Mouse (Mus musculus) olfactory bulb, adult 2 months (tissue): ENCODE results near the gene Hat1. TPM values are rescaled to one million over a fixed set of nuclear protein-coding genes. Genes with fewer than 3 reads are reported as not detected.

ENCODE experiments used
- H3K27ac ChIP-seq: fragments of 200-500 bp; 2 replicates; pipeline ENCODE4 v1.5.1; 2012; ENCODE audit warnings: low read depth, low read length; ENCODE audit not compliant: insufficient read depth
- H3K4me1 ChIP-seq: fragments of 200-500 bp; 2 replicates; pipeline ENCODE4 v1.6.1; 2012; ENCODE audit warnings: low read length; ENCODE audit not compliant: control insufficient read depth, insufficient read depth
- H3K4me3 ChIP-seq: fragments of 200-500 bp; 2 replicates; pipeline ENCODE4 v1.5.1; 2012; ENCODE audit warnings: mild to moderate bottlenecking, low read depth, low read length, moderate library complexity; ENCODE audit not compliant: insufficient read depth
- CTCF ChIP-seq: fragments of 200-500 bp; IDR thresholded peaks from 2 replicates; pipeline ENCODE4 v1.5.1; 2012; ENCODE audit warnings: low read depth, mild to moderate bottlenecking, low read length, moderate library complexity; ENCODE audit not compliant: insufficient read depth
- POLR2A ChIP-seq: fragments of 200-500 bp; IDR thresholded peaks from 2 replicates; pipeline ENCODE4 v1.6.1; 2012; ENCODE audit warnings: mild to moderate bottlenecking, low read depth, low read length, moderate library complexity; ENCODE audit not compliant: insufficient read depth
- WGBS: fragments of 180-500 bp; shearing (Covaris S2); methylation state at CpG from one replicate; pipeline ENCODE4 v1.1.7; 2018; 5-methylcytosine and 5-hydroxymethylcytosine counted together
- polyA plus RNA-seq: library from polyadenylated mRNA; stranded (reverse); fragments of >200 nt; gene quantifications from 2 replicates; pipeline ENCODE4 v1.2.4, GENCODE M21; 2012; ENCODE audit warnings: low replicate concordance; ENCODE audit not compliant: missing spikeins, insufficient read depth, insufficient read length

Gene Hat1
- polyA plus RNA-seq, 1 experiment: not detected

- TF ChIP-seq CTCF: no peak
- TF ChIP-seq POLR2A: no peak
- H3K4me1 ChIP-seq: peaks cover 2% of the 10 kb centered on the region; the same call in 1 of the 2 replicates
- no peak overlapping the region for H3K27ac ChIP-seq
- no peak overlapping the region for H3K4me3 ChIP-seq
- WGBS: 26% methylated on average over 4 of the region's 4 CpGs
These were observed 65.1 kb downstream of the Hat1 start for GRCm38 (mm10) chr2:71453917-71454260.

GRCm38 (mm10) chr2:71458624-71459023 lies 69.9 kb downstream of the Hat1 start:
- Histone ChIP-seq H3K4me3 (no peak overlapping the region), H3K27ac (no peak overlapping the region), H3K4me1 (no peaks in the 10 kb centered on the region; the same call in 1 of the 2 replicates)
- TF ChIP-seq CTCF (no peak), POLR2A (no peak)
- 62% methylated on average over 13 of the region's 13 CpGs for whole genome bisulfite sequencing

GRCm38 (mm10) chr2:71459659-71460058 lies 70.9 kb downstream of the Hat1 start:
- 92% methylated on average over 1 of the region's 1 CpGs for WGBS

GRCm38 (mm10) chr2:71461139-71461538 lies 72.4 kb downstream of the Hat1 start:
- WGBS: 76% methylated on average over 6 of the region's 6 CpGs
- TF ChIP-seq CTCF (no peak), POLR2A (no peak)

More at GRCm38 (mm10) chr2:71459659-71460058, 70.9 kb downstream of the Hat1 start:
- no peaks in the 10 kb centered on the region; the same call in 1 of the 2 replicates for H3K4me1 ChIP-seq
- no peak overlapping the region for H3K4me3 ChIP-seq
- TF ChIP-seq POLR2A (no peak), CTCF (no peak)
- H3K27ac ChIP-seq: no peak overlapping the region

GRCm38 (mm10) chr2:71461589-71461988 lies 72.8 kb downstream of the Hat1 start:
- H3K4me3 ChIP-seq: no peak overlapping the region
- H3K4me1 ChIP-seq: peaks cover 4% of the 10 kb centered on the region; the same call in 1 of the 2 replicates
- 73% methylated on average over 7 of the region's 7 CpGs for WGBS
- TF ChIP-seq CTCF: no peak
- TF ChIP-seq POLR2A: no peak
- H3K27ac ChIP-seq: no peak overlapping the region

More at GRCm38 (mm10) chr2:71461139-71461538, 72.4 kb downstream of the Hat1 start:
- H3K27ac ChIP-seq: no peak overlapping the region
- no peak overlapping the region for H3K4me3 ChIP-seq
- H3K4me1 ChIP-seq: peaks cover 3% of the 10 kb centered on the region; the same call in 1 of the 2 replicates

GRCm38 (mm10) chr2:71462066-71462465 lies 73.3 kb downstream of the Hat1 start:
- H3K27ac ChIP-seq: no peak overlapping the region
- no peak for TF ChIP-seq CTCF
- TF ChIP-seq POLR2A: no peak
- H3K4me3 ChIP-seq: no peak overlapping the region
- 91% methylated on average over 4 of the region's 4 CpGs for WGBS
- H3K4me1 ChIP-seq: peaks cover 4% of the 10 kb centered on the region; the same call in 1 of the 2 replicates

- no peak overlapping the region for H3K27ac ChIP-seq
- WGBS: 88% methylated on average over 3 of the region's 3 CpGs
- peaks cover 4% of the 10 kb centered on the region; the same call in 1 of the 2 replicates for H3K4me1 ChIP-seq
- H3K4me3 ChIP-seq: no peak overlapping the region
- TF ChIP-seq POLR2A (no peak), CTCF (no peak)
These were observed 73.8 kb downstream of the Hat1 start for GRCm38 (mm10) chr2:71462553-71462952.

- WGBS: 56% methylated on average over 5 of the region's 6 CpGs
- TF ChIP-seq CTCF (no peak), POLR2A (no peak)
- Histone ChIP-seq H3K4me1 (peaks cover 4% of the 10 kb centered on the region; the same call in 1 of the 2 replicates), H3K27ac (no peak overlapping the region), H3K4me3 (no peak overlapping the region)
These were observed 77.3 kb downstream of the Hat1 start for GRCm38 (mm10) chr2:71466103-71466502.

GRCm38 (mm10) chr2:71466861-71467450 lies 78.2 kb downstream of the Hat1 start:
- no peak for TF ChIP-seq POLR2A
- no peak for TF ChIP-seq CTCF
- 69% methylated on average over 11 of the region's 11 CpGs for whole genome bisulfite sequencing
- Histone ChIP-seq H3K4me1 (peaks cover 4% of the 10 kb centered on the region; the same call in 1 of the 2 replicates), H3K27ac (no peak overlapping the region), H3K4me3 (no peak overlapping the region)
